Mouse (Mus musculus) midbrain, embryonic 15.5 days (tissue): ENCODE results near the gene Zfp423. TPM values are rescaled to one million over a fixed set of nuclear protein-coding genes. Genes with fewer than 3 reads are reported as not detected.

Experiments
- ATAC-seq: fragments of 200-750 bp; cut with Nextera tagmentation; replicated peaks from 2 replicates; pipeline ENCODE4 v1.8.0; 2017; ENCODE audit warnings: moderate TSS enrichment
- H3K27ac ChIP-seq: fragments of 300-500 bp; sonication (generic); 2 replicates; pipeline ENCODE4 v1.5.1; 2015; ENCODE audit warnings: mild to moderate bottlenecking, inconsistent platforms
- H3K27me3 ChIP-seq: fragments of 300-500 bp; sonication (generic); replicated peaks from 2 replicates; pipeline ENCODE4 v1.6.1; 2015; ENCODE audit warnings: inconsistent platforms
- H3K36me3 ChIP-seq: fragments of 300-500 bp; sonication (generic); replicated peaks from 2 replicates; pipeline ENCODE4 v1.6.1; 2015; ENCODE audit warnings: inconsistent platforms
- H3K4me1 ChIP-seq: fragments of 300-500 bp; sonication (generic); 2 replicates; pipeline ENCODE4 v1.6.1; 2015; ENCODE audit warnings: inconsistent platforms
- H3K4me2 ChIP-seq: fragments of 300-500 bp; sonication (generic); 2 replicates; pipeline ENCODE4 v1.6.1; 2015; ENCODE audit warnings: inconsistent platforms, mild to moderate bottlenecking, moderate library complexity
- H3K4me3 ChIP-seq: fragments of 300-500 bp; sonication (generic); 2 replicates; pipeline ENCODE4 v1.5.1; 2015; ENCODE audit warnings: mild to moderate bottlenecking, inconsistent platforms
- H3K9ac ChIP-seq: fragments of 300-500 bp; sonication (generic); 2 replicates; pipeline ENCODE4 v1.6.1; 2015; ENCODE audit warnings: mild to moderate bottlenecking, inconsistent platforms
- H3K9me3 ChIP-seq: fragments of 300-500 bp; sonication (generic); 2 replicates; pipeline ENCODE4 v1.6.1; 2016; ENCODE audit warnings: inconsistent platforms
- WGBS: fragments of 180-500 bp; shearing (Covaris S2); methylation state at CpG from one replicate; pipeline ENCODE4 v1.1.7; 2015; ENCODE audit warnings: mixed read lengths; 5-methylcytosine and 5-hydroxymethylcytosine counted together
- polyA plus RNA-seq: library from polyadenylated mRNA; unstranded; fragments of >200 nt; fragmentation: Nextera tagmentation; extraction: Ambion mirVana; gene quantifications from 2 replicates; pipeline ENCODE4 v1.2.1, GENCODE M21; 2015

Zfp423 gene
- polyA plus RNA-seq, 1 experiment from 2014 or later, result 35.7 TPM

DNA sequence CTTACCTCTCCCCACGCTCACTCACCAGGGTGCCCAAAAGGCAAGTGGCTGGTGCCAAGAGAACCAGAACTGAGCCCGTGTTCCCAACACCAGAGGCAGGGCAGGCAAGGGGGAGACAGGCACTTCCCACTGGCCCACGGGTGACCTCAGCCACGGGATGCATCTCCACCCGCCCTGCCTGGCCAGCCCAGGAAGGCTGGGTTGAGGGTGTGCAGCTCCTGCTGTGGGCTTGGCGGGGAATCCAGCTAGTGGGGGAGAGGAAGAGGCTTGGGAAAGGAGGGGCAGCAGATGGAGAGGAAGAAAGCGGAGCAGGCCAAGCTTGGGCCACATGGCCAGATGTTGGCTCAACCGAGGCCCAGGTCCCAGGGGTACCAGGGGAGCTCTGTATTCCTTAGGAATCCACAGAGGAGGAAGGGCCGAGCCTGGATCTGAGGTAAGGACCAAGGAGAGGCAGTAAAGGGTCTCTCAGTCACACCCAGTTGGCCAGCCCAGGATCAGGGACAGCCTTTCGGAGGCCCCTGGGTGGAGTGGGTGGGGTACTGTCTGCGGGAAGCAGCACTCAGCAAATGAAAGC, 155.0 kb downstream of the Zfp423 start:
- Histone ChIP-seq H3K36me3 (no peaks in the 10 kb centered on the region), H3K27ac (0 out of 2 replicates have a peak overlapping the region, but pooled peaks have one; percentile 9), H3K27me3 (no peaks in the 10 kb centered on the region), H3K9ac (no peak overlapping the region), H3K9me3 (no peaks in the 10 kb centered on the region), H3K4me2 (no peak overlapping the region), H3K4me3 (no peak overlapping the region), H3K4me1 (peaks cover 28% of the 10 kb centered on the region)
- 54% methylated on average over 11 of the region's 11 CpGs for WGBS
- peak; percentile 43 for ATAC-seq

DNA sequence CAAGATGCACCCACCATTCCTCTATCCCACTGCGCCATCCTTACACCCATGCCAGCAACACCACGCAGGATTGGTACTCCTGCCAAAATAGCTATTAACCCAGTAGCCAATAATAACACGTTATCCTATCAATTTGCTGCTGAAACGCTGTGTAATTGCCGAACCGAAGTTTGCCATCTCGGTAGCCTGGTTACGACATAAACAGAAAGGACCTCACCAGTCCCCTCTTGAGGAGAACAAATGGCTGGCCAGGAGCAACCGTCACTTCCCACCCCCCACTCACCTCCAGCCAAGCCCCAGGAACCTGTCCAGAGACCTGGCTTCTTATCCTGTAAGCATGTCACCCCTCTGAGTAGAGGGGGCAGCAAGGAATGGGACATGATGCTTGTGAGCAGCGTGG, 156.0 kb downstream of the Zfp423 start:
- no peaks in the 10 kb centered on the region for H3K27me3 ChIP-seq
- no peaks in the 10 kb centered on the region for H3K36me3 ChIP-seq
- H3K4me1 ChIP-seq, result peaks cover 28% of the 10 kb centered on the region
- no peak overlapping the region for H3K27ac ChIP-seq
- H3K4me3 ChIP-seq, result no peak overlapping the region
- no peak overlapping the region for H3K4me2 ChIP-seq
- H3K9ac ChIP-seq, result no peak overlapping the region
- WGBS, result 83% methylated on average over 10 of the region's 10 CpGs
- ATAC-seq, result no peak
- H3K9me3 ChIP-seq, result no peaks in the 10 kb centered on the region

DNA sequence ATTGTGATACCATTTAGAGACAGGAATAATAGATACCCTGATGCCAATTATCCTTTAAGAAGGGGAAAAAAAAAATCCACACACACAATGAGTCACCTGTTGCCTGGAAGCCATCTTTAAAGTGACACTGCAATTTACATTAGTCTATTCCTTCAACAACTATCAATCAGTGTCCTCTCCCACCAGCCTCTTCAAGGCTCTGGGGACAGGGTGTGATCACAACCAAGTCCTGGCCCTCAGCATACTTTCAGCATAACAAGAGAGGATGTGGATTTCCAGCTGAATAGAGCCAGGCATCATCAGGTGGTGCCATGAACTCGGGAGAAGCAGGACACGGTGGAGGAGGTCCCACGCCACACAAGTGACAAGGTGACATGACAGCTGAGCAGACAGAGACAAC, 156.8 kb downstream of the Zfp423 start:
- Histone ChIP-seq H3K36me3 (no peaks in the 10 kb centered on the region), H3K4me1 (peaks cover 28% of the 10 kb centered on the region), H3K9me3 (no peaks in the 10 kb centered on the region), H3K27ac (no peak overlapping the region), H3K4me3 (no peak overlapping the region), H3K4me2 (no peak overlapping the region), H3K9ac (no peak overlapping the region), H3K27me3 (no peaks in the 10 kb centered on the region)
- no peak for ATAC-seq
- 60% methylated on average over 3 of the region's 3 CpGs for WGBS

DNA sequence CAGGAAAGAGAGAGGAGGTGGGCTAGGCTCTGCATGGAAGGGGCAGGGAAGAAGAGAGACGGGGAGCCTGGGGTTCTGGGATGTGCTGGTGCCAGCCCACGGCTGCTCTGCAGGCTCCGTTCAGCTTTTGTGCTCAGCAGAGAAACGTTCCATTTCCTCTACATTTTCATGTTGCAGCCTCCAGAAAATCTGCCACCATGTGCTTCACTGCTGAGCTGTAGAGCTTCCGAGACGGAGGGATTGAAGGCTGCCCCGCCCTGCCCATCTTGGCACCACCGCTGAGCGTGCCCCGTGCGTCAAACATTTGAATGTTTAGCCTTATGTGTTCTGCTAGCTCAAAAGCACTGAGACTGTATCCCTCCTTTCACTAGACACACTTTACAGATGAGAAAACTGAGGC, 159.3 kb downstream of the Zfp423 start:
- H3K27me3 ChIP-seq, result no peaks in the 10 kb centered on the region
- H3K4me2 ChIP-seq, result no peak overlapping the region
- no peaks in the 10 kb centered on the region for H3K9me3 ChIP-seq
- ATAC-seq, result no peak
- H3K4me1 ChIP-seq, result peaks cover 17% of the 10 kb centered on the region
- no peak overlapping the region for H3K9ac ChIP-seq
- no peak overlapping the region for H3K27ac ChIP-seq
- H3K4me3 ChIP-seq, result no peak overlapping the region
- no peaks in the 10 kb centered on the region for H3K36me3 ChIP-seq
- 79% methylated on average over 11 of the region's 11 CpGs for WGBS

DNA sequence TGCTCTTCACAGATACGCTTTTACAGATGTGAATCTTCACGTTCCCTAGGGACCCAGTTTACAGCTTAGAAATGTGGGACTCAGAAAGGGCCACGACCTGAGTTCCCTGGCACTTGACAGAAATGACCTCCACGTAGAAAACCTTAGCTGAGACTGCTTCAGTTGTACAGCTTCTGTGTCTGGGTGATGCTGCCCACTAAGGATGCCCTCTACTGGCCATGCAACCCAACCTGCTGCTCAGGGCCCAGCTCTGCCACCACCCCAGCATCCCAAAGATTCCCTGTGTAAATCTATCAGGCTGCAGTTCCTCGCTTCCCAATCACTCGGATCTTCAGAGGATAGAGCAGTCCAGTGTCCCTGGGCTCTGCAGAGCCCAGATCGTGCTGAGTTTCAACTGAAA, 163.2 kb downstream of the Zfp423 start:
- Histone ChIP-seq H3K27me3 (no peaks in the 10 kb centered on the region), H3K4me2 (no peak overlapping the region), H3K4me1 (peaks cover 14% of the 10 kb centered on the region; the same call in 1 of the 2 replicates), H3K27ac (0 out of 2 replicates have a peak overlapping the region, but pooled peaks have one; percentile 22), H3K9ac (no peak overlapping the region), H3K9me3 (no peaks in the 10 kb centered on the region), H3K36me3 (no peaks in the 10 kb centered on the region), H3K4me3 (no peak overlapping the region)
- no peak for ATAC-seq
- 72% methylated on average over 7 of the region's 7 CpGs for WGBS

DNA sequence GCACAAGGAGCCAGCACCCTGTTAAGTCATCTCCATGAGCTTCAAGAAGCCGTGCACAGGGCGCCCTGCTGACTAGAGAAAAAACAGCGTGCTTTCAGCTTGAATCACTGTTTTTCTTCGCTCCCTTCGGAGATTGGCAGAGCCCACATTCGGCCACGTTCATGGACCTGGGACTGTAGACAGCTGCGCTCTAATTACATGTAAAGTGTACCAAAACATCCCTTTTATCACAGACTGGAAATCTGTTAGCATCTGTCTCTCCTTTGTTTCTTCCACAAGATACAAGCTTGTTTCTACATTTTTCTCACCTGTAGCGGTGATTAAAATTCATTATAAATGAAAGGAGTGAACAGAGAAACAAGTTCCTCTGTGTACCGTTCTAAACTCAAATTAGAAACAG, 164.8 kb downstream of the Zfp423 start:
- H3K27ac ChIP-seq, result no peak overlapping the region
- no peaks in the 10 kb centered on the region for H3K27me3 ChIP-seq
- no peaks in the 10 kb centered on the region for H3K9me3 ChIP-seq
- no peaks in the 10 kb centered on the region for H3K36me3 ChIP-seq
- H3K9ac ChIP-seq, result no peak overlapping the region
- no peak overlapping the region for H3K4me3 ChIP-seq
- 56% methylated on average over 10 of the region's 10 CpGs for WGBS
- H3K4me2 ChIP-seq, result no peak overlapping the region
- no peak for ATAC-seq
- H3K4me1 ChIP-seq, result peaks cover 12% of the 10 kb centered on the region; the same call in 1 of the 2 replicates

DNA sequence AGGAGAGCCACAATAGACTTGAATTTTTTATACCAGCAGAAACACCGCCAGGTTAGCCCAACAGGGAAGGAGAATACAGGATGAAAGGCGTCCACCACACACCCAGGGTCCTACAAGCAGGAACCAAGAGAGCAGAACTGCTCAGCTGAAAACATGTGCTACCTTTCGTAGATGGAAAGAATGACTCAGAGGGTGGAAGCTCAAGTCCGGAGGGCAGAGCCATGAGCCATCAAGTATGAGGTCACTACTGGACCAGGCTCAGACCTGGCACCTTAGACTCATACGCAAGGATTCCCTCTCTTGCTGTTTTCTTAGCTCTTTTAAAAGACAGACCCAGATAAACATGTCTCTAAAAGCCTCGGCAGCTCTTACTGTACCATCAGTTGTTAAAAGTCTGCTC, 168.3 kb downstream of the Zfp423 start:
- Histone ChIP-seq H3K4me1 (peaks cover 19% of the 10 kb centered on the region; the same call in 1 of the 2 replicates), H3K27me3 (no peaks in the 10 kb centered on the region), H3K4me3 (no peak overlapping the region), H3K4me2 (no peak overlapping the region), H3K9me3 (no peaks in the 10 kb centered on the region), H3K9ac (no peak overlapping the region), H3K36me3 (no peaks in the 10 kb centered on the region), H3K27ac (no peak overlapping the region)
- 97% methylated on average over 6 of the region's 6 CpGs for WGBS
- no peak for ATAC-seq

DNA sequence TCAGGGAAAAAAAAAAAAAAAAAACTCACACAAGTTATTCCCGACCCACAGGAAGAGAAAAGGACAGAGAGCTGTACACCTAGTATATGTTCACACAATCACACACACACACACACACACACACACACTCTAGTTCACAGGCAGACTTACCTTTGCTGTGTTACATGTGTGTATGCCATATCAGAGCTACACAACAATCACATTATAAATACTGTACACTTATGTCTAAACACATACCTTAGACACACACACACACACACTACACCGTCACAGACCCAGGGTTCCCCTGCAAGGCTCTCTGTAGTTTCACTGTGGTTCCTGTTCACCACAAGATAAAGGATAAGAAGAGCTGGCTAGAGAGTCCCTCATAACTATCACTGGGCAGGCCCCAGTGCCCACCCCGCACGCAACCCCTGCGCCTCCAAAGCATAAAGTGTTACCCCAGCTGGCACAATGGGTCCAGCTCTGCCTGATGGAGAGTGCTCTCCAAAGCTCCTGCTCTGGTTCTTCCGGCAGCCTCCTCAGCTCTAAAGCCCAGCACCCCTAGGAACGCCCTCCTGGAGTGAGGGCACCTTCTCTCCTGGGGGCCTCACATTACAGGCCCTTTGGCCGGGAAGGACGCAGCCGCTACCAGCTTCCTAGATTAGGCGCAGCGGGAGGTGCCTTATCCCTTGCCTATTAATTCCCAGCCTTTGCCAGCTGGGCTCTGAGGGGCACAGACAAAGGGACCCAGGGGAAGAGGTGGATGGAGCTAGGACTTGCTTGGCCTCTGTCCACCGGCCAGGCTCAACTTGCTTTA, 174.6 kb downstream of the Zfp423 start:
- no peak overlapping the region for H3K4me3 ChIP-seq
- 0 out of 2 replicates have a peak, but pooled peaks have one; percentile 20 for ATAC-seq
- H3K4me1 ChIP-seq, result peaks cover 38% of the 10 kb centered on the region
- H3K9ac ChIP-seq, result no peak overlapping the region
- H3K27ac ChIP-seq, result 0 out of 2 replicates have a peak overlapping the region, but pooled peaks have one; percentile 49
- 34% methylated on average over 13 of the region's 13 CpGs for WGBS
- H3K36me3 ChIP-seq, result peaks cover 11% of the 10 kb centered on the region; the same call in 1 of the 2 replicates
- no peak overlapping the region; the same call in 1 of the 2 replicates for H3K4me2 ChIP-seq
- no peaks in the 10 kb centered on the region for H3K27me3 ChIP-seq
- no peaks in the 10 kb centered on the region for H3K9me3 ChIP-seq

DNA sequence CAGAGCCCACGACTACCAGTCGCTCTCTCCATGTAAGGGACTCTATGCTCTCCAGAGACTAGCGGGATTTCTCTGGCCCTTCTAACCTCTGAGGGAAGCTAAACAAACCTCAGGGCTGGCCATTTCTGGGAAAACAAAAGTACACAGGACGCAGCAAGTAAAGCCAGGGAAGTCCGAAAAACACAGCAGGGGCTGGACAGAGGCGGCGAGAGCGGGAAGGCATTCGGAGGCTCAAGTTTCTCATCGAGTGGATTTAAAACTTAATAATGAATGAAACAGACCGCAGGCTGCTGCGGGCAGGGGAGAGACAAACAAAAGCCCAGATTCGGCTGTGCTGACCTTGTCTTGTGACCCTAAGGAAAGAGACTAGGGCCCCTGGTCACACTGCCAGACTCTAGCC, 175.2 kb downstream of the Zfp423 start:
- Histone ChIP-seq H3K9ac (no peak overlapping the region), H3K36me3 (peaks cover 12% of the 10 kb centered on the region; the same call in 1 of the 2 replicates), H3K9me3 (no peaks in the 10 kb centered on the region), H3K4me3 (no peak overlapping the region), H3K27me3 (no peaks in the 10 kb centered on the region), H3K4me2 (no peak overlapping the region; the same call in 1 of the 2 replicates), H3K27ac (peak overlapping the region; percentile 49), H3K4me1 (peaks cover 38% of the 10 kb centered on the region)
- ATAC-seq, result no peak
- WGBS, result 9% methylated on average over 13 of the region's 13 CpGs

DNA sequence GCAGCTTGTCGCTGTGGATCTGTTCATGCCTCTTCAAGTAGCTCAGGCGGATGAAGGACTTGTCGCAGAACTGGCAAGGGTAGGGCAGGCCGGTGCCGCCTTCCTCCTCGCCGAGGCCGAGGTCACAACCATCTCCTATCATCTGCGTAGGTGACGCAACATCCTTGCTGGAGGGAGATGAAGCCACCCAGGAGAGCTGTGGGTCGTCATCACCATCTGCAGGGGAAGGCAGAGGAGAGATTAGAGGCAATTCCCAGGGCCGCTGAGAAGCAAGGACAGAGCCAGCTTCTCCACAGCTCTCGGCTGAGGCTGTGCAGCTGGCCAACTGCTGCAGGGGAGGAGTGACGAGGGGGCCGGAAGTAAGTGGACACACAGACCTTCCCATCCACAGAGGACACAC, 176.2 kb downstream of the Zfp423 start:
- peaks cover 43% of the 10 kb centered on the region for H3K4me1 ChIP-seq
- H3K27ac ChIP-seq, result no peak overlapping the region
- H3K36me3 ChIP-seq, result peaks cover 12% of the 10 kb centered on the region; the same call in 1 of the 2 replicates
- no peak overlapping the region for H3K9ac ChIP-seq
- no peak for ATAC-seq
- H3K4me3 ChIP-seq, result no peak overlapping the region
- H3K27me3 ChIP-seq, result no peaks in the 10 kb centered on the region
- no peak overlapping the region for H3K4me2 ChIP-seq
- no peaks in the 10 kb centered on the region for H3K9me3 ChIP-seq
- 62% methylated on average over 15 of the region's 15 CpGs for WGBS

DNA sequence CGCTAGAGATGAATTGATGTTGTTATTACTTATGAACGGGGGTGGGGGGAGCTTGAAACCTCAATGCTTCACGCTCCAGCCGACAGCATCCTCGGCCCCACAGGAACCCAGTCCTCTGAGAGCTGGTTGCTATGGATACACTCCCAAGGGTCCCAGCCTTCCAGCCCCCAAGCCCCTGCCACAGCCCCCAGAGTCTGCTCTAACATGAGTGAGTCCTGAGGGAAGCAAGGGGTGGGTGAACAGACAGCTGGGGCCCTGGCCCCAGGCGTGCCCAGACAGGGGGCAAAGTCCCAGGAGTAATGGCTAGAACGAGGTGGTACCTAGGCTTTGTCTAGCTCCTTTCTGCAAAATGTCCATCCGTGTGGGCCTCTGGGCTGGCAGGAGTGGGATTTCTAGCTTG, 181.8 kb downstream of the Zfp423 start:
- peaks cover 18% of the 10 kb centered on the region for H3K4me1 ChIP-seq
- no peak overlapping the region for H3K27ac ChIP-seq
- no peak overlapping the region for H3K4me3 ChIP-seq
- whole genome bisulfite sequencing, result 13% methylated on average over 8 of the region's 8 CpGs
- peaks cover 12% of the 10 kb centered on the region; the same call in 1 of the 2 replicates for H3K36me3 ChIP-seq
- no peaks in the 10 kb centered on the region for H3K27me3 ChIP-seq
- H3K9ac ChIP-seq, result no peak overlapping the region
- H3K9me3 ChIP-seq, result no peaks in the 10 kb centered on the region
- peak; percentile 40; the same call in 1 of the 2 replicates for ATAC-seq
- H3K4me2 ChIP-seq, result no peak overlapping the region

DNA sequence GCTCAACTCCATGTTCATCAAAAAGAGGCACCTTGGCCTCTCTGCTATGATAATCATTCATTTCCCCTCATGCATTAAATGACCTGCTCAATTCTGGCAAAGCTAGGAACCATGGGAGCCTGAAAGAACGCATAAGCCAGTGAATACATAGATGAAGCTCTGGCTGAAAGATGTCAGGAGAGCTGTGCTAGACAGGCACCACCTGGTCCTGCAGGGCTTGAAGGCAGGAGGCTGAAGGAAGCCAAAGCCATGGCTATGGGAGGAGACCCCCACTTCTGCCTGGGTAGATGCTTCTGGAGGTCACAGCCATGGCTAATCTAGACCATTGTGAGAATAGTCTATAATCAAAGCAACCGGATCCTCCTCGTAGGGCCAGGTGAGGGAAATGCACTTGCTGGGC, 183.5 kb downstream of the Zfp423 start:
- no peak for ATAC-seq
- Histone ChIP-seq H3K27me3 (no peaks in the 10 kb centered on the region), H3K4me3 (no peak overlapping the region), H3K4me1 (peaks cover 18% of the 10 kb centered on the region), H3K27ac (no peak overlapping the region), H3K36me3 (peaks cover 8% of the 10 kb centered on the region; the same call in 1 of the 2 replicates), H3K4me2 (no peak overlapping the region), H3K9ac (no peak overlapping the region), H3K9me3 (no peaks in the 10 kb centered on the region)
- 85% methylated on average over 3 of the region's 3 CpGs for WGBS
